Mouse (Mus musculus) embryonic stem cell, embryonic (primary cell): Measurements from ENCODE around the gene Wdr34.
"Not testable (repeated sequence)": the region's sequence is repeated elsewhere in the genome, so short reads cannot be mapped to it uniquely, and the experiment has no call there.

Source experiments
- CTCF ChIA-PET, 4 experiments: fragments of 300-600 bp in 2 of 4; fragments of 350-600 bp in 2 of 4; sonication (Branson Sonifier 250); formaldehyde crosslinking; loops; one replicate each; lab custom pipeline; 2022; ENCODE audit warnings: inconsistent platforms in 2 of 4; lab: Charles Lee
- POLR2A ChIA-PET, 4 experiments: fragments of 300-600 bp in 2 of 4; fragments of 350-600 bp in 2 of 4; sonication (Branson Sonifier 250); formaldehyde crosslinking; loops; one replicate each; lab custom pipeline; 2022; ENCODE audit warnings: antibody characterized with exemption in 4 of 4, inconsistent platforms in 1 of 4; lab: Charles Lee

Gene Wdr34

DNA sequence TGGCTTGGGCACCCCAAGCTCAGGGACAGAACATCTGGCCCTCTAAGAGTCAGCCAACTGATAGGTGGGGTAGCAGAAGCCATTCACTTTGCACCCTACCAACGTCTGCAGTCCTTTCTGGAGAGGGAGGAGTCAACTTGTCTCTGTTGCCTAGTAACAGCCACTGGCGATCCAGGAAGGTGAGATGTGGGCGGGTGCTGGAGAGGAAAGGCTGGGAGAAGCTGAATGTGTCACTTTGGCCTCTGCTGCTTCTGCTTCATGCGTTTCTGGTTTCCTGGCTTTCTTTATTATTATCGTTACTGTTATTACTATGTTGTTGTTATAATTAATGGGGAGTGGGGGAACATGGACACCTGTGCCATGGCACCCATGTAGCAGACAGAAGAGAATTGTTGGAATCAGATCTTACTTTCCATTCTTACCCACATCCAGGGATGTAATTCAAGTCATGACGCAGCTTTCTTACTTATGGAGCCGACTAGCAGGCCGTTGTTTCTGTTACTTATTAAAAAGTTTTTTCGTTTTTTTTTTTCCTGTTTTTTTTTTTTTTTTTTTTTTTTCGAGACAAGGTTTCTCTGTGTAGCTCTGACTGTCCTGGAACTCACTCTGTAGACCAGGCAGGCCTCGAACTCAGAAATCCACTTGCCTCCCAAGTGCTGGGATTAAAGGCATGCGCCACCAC is 8.7 kb upstream of the Wdr34 start, which contains the start of gene Set:
Gene Set (plus strand): TSS at position 156 of the 682 bp plus-strand sequence.
- ChIA-PET CTCF (interaction anchor here in 2 of 4 experiments (0.5 to 1.1 kb wide), 5 partner anchors 8 to 191 kb away, joined by 3 to 5 read pairs (median 3); partner anchors contain the start of genes Pkn3 (in 1 of the 2) and Wdr34 (in 1 of the 2)), POLR2A (interaction anchor here in 3 of 4 experiments (0.6 to 1.7 kb wide), 20 partner anchors 8 to 237 kb away, joined by 3 to 13 read pairs (median 5); partner anchors contain the start of genes Wdr34 (in 3 of the 3), Tbc1d13 (in 2 of the 3), Endog (in 1 of the 3) and Pkn3 (in 1 of the 3))

DNA sequence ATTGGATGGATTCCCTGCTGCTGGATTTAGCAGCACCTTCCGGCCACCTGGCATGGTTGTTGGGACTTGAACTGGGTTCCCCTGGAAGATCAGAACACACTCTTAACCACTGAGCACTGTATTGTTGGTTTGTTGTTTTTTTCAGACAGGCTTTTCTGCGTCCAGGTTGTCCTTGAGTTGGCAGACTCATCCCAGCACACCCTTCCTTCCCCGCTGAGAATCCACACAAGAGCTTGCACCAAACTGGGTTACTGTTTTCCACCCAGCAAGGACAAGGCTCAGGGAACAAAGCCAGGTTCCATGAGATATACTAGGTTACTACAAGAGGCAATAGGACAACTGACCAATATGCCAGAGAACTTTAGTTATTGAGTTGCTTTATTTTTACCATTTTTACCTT is 8.1 kb upstream of the Wdr34 start:
- POLR2A ChIA-PET: interaction anchor here in 3 of 4 experiments (0.6 to 1.7 kb wide), 17 partner anchors 8 to 236 kb away, joined by 3 to 13 read pairs (median 6); partner anchors contain the start of genes Wdr34 (in 3 of the 3), Tbc1d13 (in 2 of the 3), Endog (in 1 of the 3) and Pkn3 (in 1 of the 3)
- CTCF ChIA-PET: interaction anchor here in 1 of 4 experiments (1.0 to 1.1 kb wide), 3 partner anchors 8 to 25 kb away, joined by 3 to 5 read pairs (median 4); partner anchors contain the start of genes Pkn3 and Wdr34

DNA sequence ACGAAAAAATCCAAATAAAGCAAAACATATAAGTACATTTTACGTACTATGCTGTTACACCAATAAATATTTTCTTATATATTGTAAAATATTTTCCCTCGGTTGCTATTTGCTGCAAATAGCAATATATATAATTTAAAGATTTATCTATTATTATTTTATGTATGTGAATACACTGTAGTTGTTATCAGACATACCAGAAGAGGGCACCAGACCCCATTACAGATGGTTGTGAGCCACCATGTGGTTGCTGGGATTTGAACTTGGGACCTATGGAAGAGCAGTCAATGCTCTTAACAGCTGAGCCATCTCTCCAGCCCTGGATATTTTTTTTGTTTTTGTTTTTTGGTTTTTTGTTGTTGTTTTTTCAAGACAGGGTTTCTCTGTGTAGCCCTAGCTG is 6.6 kb upstream of the Wdr34 start:
- CTCF ChIA-PET: not testable (repeated sequence)
- POLR2A ChIA-PET: interaction anchor here in 2 of 4 experiments (1.0 to 1.4 kb wide), 2 partner anchors 10 kb away, joined by 4 to 6 read pairs; no protein-coding TSS in a partner anchor

- CTCF ChIA-PET: interaction anchor here (0.6 to 2.5 kb wide), 14 partner anchors 8 to 1079 kb away, joined by 3 to 11 read pairs (median 4); partner anchors contain the start of gene Pkn3 (in 1 of the 4)
- POLR2A ChIA-PET: interaction anchor here (0.5 to 10.4 kb wide), 14 partner anchors 8 to 1419 kb away, joined by 3 to 156 read pairs (median 4); partner anchors contain the start of gene Zdhhc12 (in 1 of the 4)
Observed at GRCm38 (mm10) chr2:30051992-30052761, 3.5 kb upstream of the Wdr34 start.

DNA sequence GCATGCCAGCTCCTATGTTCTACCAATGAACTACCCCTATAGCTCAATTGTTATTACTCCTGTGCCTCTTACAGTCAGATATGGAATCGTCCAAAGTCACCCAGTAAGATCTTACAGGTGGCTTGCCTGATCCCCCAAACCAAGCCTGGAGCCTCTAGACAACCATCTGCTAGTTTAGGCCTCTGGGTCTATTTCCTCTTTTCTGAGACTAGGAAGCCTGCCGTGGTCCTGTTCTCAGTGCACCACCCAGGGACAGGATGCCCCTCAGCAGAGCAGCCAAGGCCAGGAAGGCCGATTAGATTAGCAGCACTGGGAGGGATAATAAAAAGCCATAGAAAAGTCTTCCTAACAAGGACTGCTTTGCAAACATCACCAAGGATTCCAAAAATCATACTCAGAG is 1.1 kb upstream of the Wdr34 start:
- ChIA-PET CTCF (interaction anchor here in 2 of 4 experiments (0.5 to 1.7 kb wide), 4 partner anchors 14 to 534 kb away, joined by 3 to 4 read pairs (median 3); partner anchors contain the start of genes Cercam (in 1 of the 2) and Pkn3 (in 1 of the 2)), POLR2A (interaction anchor here in 3 of 4 experiments (0.6 to 10.4 kb wide), 46 partner anchors 10 to 758 kb away, joined by 3 to 156 read pairs (median 5); partner anchors contain the start of genes Odf2 (in 2 of the 3), Tbc1d13 (in 2 of the 3), Endog (in 1 of the 3) and Gle1 (in 1 of the 3))

GRCm38 (mm10) chr2:30048101-30048501 is 580 bp downstream of the Wdr34 start:
- ChIA-PET CTCF (interaction anchor here in 2 of 4 experiments (0.6 to 1.7 kb wide), 4 partner anchors 15 to 1027 kb away, joined by 3 to 6 read pairs (median 4); no protein-coding TSS in a partner anchor), POLR2A (interaction anchor here (0.6 to 10.4 kb wide), 64 partner anchors 9 to 473 kb away, joined by 3 to 156 read pairs (median 5); partner anchors contain the start of genes Pkn3 (in 2 of the 4), Set (in 2 of the 4), Tbc1d13 (in 2 of the 4) and Endog (in 1 of the 4))

DNA sequence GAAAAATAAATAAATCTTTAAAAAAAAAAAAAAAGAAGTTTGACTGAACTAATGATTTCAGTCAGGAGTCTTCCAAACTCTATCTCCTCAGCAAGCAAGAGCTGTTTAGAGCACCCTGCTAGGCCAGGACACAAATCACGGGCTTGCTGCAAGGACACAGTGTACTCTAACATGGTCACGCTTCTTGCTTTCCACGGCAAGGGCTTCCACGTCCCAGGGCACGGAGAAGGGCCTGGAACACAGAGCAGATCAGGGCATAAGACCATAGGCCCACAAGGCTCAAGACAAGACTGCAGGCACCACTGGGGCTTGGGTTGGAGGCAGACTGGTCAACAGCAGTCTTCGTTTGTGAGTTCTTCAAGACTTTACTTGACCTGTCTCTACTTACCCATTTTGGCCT is 1.6 kb downstream of the Wdr34 start:
- CTCF ChIA-PET: interaction anchor here in 2 of 4 experiments (0.5 to 0.9 kb wide), 4 partner anchors 134 to 867 kb away, joined by 3 to 6 read pairs (median 4); no protein-coding TSS in a partner anchor

GRCm38 (mm10) chr2:30044550-30044949 is 4.1 kb downstream of the Wdr34 start:
- CTCF ChIA-PET: interaction anchor here (1.0 to 2.9 kb wide), 5 partner anchors 12 to 279 kb away, joined by 4 to 15 read pairs (median 8); no protein-coding TSS in a partner anchor
- POLR2A ChIA-PET: interaction anchor here in 2 of 4 experiments (0.6 to 10.4 kb wide), 8 partner anchors 12 to 29 kb away, joined by 3 to 156 read pairs (median 8); partner anchors contain the start of gene Set (in 1 of the 2)

More for the DNA sequence above, 1.6 kb downstream of the Wdr34 start:
- POLR2A ChIA-PET: interaction anchor here in 3 of 4 experiments (0.7 to 10.4 kb wide), 10 partner anchors 11 to 867 kb away, joined by 3 to 156 read pairs (median 10); partner anchors contain the start of genes Ntmt1 (in 1 of the 3) and Tbc1d13 (in 1 of the 3)

GRCm38 (mm10) chr2:30042445-30042844 is 6.2 kb downstream of the Wdr34 start:
- POLR2A ChIA-PET: interaction anchor here in 3 of 4 experiments (0.5 to 2.9 kb wide), 15 partner anchors 8 to 373 kb away, joined by 3 to 17 read pairs (median 4); partner anchors contain the start of genes Crat (in 1 of the 3) and Sptan1 (in 1 of the 3)
- CTCF ChIA-PET: interaction anchor here in 3 of 4 experiments (1.1 to 2.9 kb wide), 5 partner anchors 10 to 41 kb away, joined by 3 to 15 read pairs (median 8); no protein-coding TSS in a partner anchor

DNA sequence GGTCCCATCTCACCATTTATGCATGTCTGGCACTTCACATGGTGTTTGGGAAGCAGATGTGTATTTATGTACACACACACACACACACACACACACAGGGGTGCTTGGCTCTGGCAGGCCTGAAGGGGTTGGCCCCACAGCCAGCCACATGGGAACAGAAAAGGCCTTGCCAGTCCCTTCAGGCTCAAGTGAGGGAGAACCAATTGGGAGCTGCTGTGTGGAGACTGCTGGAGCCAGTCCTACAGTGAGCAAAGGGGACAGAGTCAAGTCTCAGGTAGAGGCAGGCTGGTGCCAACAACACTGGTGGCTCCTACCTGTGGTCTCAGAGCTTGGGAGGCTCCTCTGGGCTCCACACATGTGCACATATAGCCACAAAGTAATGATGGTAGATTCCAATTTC is 9.0 kb downstream of the Wdr34 start:
- ChIA-PET POLR2A (interaction anchor here in 3 of 4 experiments (0.7 to 1.2 kb wide), 7 partner anchors 9 to 241 kb away, joined by 3 to 4 read pairs (median 3); no protein-coding TSS in a partner anchor), CTCF (interaction anchor here in 1 of 4 experiments (0.7 kb wide), 1 partner anchor 112 kb away, joined by 7 read pairs; no protein-coding TSS in a partner anchor)

- ChIA-PET POLR2A (interaction anchor here in 2 of 4 experiments (0.8 to 2.0 kb wide), 12 partner anchors 10 to 267 kb away, joined by 3 to 10 read pairs (median 3); partner anchors contain the start of genes Pkn3 (in 1 of the 2), Tbc1d13 (in 1 of the 2) and Wdr34 (in 1 of the 2)), CTCF (interaction anchor here in 1 of 4 experiments (0.7 kb wide), 1 partner anchor 9 kb away, joined by 3 read pairs; no protein-coding TSS in a partner anchor)
Observed at GRCm38 (mm10) chr2:30038370-30038769, 10.3 kb downstream of the Wdr34 start.

- ChIA-PET POLR2A (interaction anchor here in 2 of 4 experiments (0.9 to 2.0 kb wide), 7 partner anchors 11 to 267 kb away, joined by 3 to 7 read pairs (median 3); partner anchors contain the start of genes Tbc1d13 (in 1 of the 2) and Wdr34 (in 1 of the 2)), CTCF (no interaction called here)
Observed at GRCm38 (mm10) chr2:30037762-30038161, 10.9 kb downstream of the Wdr34 start.

DNA sequence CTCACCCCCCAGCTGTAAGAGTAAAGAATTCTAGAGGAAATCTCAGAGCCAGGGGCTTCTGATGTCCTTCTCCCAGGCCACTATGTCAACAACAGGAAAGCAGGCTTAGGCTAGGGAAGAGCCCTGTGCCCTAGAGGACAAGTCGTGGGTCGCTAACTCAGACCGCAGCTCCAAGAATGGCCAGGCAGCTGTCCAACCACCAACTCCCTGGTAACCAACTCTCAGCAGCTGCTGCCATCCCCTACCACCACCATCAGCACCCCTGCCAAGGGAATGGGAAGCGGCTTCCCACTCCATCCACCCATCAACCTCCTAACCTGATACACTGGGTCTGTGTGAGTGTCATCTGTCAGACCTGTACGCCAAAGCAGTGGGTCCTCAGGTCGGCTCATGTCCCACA is 15.7 kb downstream of the Wdr34 start:
- CTCF ChIA-PET: interaction anchor here (0.6 to 2.2 kb wide), 16 partner anchors 10 to 450 kb away, joined by 3 to 15 read pairs (median 3); no protein-coding TSS in a partner anchor

GRCm38 (mm10) chr2:30032244-30032846 is 16.3 kb downstream of the Wdr34 start:
- ChIA-PET CTCF (interaction anchor here (0.6 to 2.2 kb wide), 30 partner anchors 9 to 450 kb away, joined by 3 to 15 read pairs (median 3); partner anchors contain the start of gene Pkn3 (in 1 of the 4)), POLR2A (interaction anchor here (0.6 to 3.0 kb wide), 37 partner anchors 8 to 326 kb away, joined by 3 to 17 read pairs (median 3); partner anchors contain the start of genes Wdr34 (in 2 of the 4) and Odf2 (in 1 of the 4))

More for the DNA sequence above, 15.7 kb downstream of the Wdr34 start:
- POLR2A ChIA-PET: interaction anchor here (0.7 to 3.0 kb wide), 25 partner anchors 9 to 143 kb away, joined by 3 to 17 read pairs (median 4); partner anchors contain the start of genes Odf2 (in 1 of the 4) and Wdr34 (in 1 of the 4)

DNA sequence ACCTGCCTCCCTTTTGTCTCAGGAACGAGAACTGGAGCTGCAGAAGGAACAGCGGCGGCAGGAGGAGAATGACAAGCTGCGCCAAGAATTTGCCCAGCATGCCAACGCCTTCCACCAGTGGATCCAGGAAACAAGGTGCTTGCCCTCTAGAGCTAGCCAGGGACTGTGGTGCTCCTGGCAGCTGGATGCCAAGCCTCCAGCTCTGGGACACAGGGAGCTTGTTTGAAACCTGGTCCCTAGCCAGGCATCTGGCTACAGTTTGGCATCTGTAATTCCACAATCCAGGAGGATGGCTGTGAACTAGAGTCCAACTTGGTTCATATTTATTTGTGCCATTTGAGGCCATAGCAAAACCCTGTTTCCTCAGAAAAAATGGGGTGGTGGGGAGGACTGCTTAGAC is 21.7 kb downstream of the Wdr34 start:
- CTCF ChIA-PET: no interaction called here

More for the DNA sequence above, 21.7 kb downstream of the Wdr34 start:
- POLR2A ChIA-PET: interaction anchor here in 2 of 4 experiments (0.9 to 2.5 kb wide), 5 partner anchors 12 to 104 kb away, joined by 3 to 10 read pairs (median 3); no protein-coding TSS in a partner anchor
